Mouse (Mus musculus): ENCODE data around the gene Phf12.
"Not testable (repeated sequence)": the region's sequence is repeated elsewhere in the genome, so short reads cannot be mapped to it uniquely, and the experiment has no call there.

The Phf12 gene

DNA sequence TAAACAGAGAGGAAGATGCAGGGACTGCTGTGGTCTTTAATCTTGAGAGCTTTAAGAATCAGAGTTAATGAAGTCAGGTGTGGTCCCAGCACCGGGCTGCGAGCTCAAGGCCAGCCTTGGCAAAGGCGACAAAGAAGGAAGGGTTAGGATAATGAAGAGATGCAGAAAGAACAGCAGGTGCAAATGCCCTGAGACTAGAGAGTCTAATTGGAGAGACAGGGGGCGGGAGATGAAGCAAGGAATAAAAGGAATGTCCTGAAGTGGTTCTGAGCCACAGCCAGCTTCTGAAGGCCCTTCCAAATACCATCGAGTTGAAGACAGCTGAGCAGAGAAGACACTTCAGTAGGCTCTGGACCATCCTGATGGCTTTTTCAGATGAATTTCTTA is 50.2 kb downstream of the Phf12 start:
- no peak for DNase-seq

DNA sequence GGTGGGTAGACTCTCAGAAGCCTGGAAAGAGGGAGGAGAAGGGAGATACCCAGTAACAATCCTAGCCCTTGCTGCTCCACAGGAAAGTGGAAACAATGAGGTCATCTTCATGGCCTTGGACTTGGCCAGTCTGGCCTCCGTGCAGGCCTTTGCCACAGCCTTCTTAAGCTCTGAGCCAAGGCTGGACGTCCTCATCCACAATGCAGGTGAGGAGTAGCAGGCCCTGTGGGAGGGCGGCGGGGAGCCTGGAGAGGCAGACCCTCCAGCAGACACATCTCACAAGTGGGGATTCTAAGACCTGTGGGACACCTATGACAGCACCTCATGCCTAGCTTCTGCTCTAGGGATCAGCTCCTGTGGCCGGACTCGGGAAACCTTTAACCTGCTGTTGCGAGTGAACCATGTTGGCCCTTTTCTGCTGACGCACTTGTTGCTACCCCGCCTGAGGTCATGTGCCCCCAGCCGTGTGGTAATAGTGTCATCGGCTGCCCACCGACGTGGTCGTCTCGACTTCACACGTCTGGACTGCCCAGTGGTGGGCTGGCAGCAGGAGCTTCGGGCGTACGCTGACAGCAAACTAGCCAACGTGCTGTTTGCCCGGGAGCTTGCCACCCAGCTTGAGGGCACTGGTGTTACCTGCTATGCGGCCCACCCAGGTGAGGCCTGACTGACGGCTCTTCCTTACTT is 51.5 kb downstream of the Phf12 start:
- DNase-seq = peak in 1 of 2 experiments; percentile 25

DNA sequence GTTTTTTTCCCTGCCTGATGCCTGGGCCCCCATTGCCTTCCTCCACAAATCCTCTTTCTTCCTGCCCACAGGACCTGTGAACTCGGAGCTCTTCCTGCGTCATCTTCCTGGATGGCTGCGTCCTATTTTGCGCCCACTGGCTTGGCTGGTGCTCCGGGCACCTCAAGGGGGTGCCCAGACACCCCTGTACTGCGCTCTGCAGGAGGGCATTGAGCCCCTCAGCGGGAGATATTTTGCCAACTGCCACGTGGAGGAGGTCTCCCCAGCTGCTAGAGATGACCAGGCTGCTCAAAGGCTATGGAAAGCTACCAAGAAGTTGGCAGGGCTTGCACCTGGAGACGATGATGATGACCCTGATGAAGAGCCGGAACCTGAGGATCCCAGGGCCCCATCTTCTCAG is 54.2 kb downstream of the Phf12 start:
- DNase-seq = no peak

DNA sequence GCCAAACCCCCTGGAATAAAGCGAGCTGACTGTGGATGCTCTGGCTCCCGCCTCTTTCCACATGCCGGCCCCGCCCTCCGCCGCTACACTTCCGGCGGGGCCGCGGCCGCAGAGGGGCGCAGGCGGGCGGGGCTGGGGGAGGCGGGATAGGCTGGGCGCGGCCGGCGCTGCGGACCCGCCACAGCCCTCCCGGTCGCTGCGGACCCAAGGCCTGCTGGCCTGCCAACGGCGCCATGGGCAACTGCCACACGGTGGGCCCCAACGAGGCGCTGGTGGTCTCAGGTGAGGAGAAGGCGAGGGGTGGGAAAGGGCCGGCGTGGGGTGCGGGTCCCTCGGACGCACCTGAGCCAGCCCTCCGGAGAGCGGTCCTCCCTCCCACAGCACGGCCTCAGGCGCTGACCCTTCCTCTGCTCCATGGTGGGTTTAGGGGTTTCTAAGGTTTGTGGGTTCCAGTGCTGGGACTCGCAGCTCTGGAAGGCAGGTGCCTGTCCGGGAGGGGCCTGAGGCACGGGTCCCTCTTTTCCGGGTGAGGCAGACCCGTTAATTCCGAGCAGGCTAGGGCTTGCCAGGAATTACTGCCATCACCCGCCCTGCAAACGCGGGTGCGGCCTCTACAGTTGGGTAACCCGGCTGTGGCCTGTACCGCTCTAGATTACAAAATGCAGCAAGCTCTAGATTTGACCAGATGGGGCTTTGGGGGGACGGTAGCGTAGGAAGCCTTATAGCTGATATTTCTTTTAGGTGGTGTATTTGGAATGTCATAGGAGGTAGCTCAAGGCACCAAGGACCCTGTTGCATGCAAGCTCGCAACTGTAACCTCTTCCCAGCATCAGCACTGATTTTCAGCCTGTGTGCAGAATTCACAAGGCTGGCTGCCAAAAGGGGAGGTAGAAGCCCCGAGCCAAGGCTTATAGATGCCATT is 55.5 kb downstream of the Phf12 start, which contains the start of gene Flot2:
TSS of gene Flot2 (plus strand) at position 101 of the 922 bp plus-strand sequence.
- peak; percentile 78 to 79 for DNase-seq

DNA sequence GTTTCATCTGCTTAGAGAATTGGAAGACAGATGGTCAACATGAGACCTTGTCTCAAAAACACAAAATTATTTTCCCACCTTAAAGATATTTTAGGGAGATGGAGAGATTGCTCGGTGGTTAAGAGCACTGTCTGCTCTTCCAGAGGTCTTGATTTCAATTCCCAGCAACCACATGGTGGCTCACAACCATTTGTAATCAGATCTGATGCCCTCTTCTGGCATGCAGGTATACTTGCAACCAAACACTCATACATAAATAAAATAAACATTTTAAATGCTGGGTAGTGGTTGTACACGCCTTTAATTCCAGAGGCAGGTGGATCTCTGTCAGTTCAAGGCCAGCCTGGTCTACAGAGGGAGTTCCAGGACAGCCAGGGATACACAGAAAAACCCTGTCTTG is 58.3 kb downstream of the Phf12 start:
- no peak for DNase-seq

DNA sequence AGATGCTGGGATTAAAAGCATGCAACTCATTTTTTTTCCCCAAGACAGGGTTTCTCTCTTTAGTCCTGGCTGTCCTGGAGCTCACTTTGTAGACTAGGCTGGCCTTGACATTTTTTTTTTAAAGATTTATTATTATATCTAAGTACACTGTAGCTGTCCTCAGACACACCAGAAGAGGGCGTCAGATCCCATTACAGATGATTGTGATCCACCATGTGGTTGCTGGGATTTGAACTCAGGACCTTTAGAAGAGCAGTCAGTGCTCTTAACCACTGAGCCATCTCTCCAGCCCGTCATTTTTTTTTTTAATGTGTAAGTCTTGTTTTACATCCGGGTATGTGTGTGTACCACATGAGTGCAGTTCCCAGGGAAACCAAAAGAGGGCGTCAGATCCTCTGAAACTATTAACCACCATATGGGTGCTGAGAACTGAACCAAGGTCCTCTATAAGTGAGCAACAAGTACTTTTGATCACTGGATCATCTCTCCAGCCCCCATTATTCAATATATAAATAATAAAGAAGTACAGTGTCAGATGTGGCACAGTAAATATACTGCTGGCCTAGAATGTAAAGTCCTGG is 59.8 kb downstream of the Phf12 start:
- not testable (repeated sequence) for DNase-seq

DNA sequence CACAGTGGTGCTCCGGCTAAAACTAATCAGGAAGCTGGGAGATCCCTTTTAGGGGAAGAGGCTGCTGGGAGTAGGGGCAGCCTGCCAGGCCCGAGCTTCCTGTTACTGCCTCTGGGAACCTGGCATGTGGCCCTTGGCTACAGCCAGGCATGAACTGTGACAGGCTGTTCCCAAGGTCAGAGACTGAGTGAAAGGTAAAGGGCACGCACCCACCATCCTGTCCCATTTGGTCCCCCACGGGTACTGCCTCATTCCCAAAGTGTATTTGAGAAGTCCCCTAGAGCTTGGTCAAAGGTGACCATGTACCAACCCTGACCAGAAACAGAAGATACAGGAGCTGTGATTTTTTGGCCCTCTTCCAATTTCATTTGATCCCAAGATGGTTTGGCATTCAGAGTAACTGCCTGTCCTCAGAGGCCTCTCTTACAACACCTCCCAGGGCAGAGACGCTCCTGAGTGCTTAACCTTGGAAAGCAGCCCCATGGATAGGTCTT is 62.3 kb downstream of the Phf12 start:
- peak; percentile 77 to 89 for DNase-seq

DNA sequence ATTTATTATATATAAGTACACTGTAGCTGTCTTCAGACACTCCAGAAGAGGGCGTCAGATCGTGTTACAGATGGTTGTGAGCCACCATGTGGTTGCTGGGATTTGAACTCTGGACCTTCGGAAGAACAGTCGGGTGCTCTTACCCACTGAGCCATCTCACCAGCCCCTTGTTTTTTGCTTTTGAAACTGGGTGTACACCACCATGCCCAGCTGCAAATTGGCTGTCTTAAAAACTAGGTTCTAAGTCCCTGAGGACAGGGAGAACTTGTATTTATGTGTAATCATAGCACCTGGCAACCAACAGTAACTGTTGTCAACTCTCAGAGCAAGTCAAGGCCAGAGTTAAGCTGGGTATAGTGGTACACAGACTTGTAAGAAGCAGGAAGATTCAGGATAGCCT is 66.1 kb downstream of the Phf12 start:
- DNase-seq = not testable (repeated sequence)

DNA sequence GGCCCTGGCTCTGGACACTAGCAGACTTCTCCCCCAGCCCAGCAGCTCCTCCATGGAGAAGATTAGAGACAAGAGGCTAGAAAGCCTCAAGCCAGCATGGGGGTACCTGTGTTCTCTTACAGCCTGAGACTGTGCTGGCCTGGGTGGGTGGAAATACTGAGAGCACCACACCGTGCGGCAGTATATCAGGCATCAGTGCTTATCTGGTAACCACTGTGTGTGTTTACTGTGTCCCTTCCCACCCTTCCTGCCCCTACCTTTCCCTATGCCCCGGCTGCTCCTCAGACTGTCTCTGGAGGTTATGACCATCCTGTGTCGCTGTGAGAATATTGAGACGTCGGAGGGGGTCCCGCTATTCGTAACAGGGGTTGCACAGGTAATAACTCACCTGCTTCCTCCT is 70.5 kb downstream of the Phf12 start:
- no peak for DNase-seq

DNA sequence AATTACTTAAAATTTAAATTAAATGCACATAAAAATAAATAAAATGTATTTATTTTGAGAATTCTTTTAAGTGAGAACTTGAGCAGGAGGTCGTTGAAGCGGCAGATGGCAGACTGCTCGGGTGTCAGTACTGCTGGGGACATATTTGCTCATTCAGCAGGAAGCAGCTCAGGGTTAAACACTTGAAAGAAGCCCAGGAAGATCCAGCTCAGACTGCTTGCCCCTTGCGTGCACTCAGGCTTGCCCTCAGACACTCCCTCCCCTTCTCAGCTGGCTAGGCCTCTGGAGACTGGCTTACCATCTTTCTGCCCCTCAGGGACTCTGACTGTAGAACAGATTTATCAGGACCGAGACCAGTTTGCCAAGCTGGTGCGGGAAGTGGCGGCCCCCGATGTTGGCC is 74.4 kb downstream of the Phf12 start:
- no peak for DNase-seq

DNA sequence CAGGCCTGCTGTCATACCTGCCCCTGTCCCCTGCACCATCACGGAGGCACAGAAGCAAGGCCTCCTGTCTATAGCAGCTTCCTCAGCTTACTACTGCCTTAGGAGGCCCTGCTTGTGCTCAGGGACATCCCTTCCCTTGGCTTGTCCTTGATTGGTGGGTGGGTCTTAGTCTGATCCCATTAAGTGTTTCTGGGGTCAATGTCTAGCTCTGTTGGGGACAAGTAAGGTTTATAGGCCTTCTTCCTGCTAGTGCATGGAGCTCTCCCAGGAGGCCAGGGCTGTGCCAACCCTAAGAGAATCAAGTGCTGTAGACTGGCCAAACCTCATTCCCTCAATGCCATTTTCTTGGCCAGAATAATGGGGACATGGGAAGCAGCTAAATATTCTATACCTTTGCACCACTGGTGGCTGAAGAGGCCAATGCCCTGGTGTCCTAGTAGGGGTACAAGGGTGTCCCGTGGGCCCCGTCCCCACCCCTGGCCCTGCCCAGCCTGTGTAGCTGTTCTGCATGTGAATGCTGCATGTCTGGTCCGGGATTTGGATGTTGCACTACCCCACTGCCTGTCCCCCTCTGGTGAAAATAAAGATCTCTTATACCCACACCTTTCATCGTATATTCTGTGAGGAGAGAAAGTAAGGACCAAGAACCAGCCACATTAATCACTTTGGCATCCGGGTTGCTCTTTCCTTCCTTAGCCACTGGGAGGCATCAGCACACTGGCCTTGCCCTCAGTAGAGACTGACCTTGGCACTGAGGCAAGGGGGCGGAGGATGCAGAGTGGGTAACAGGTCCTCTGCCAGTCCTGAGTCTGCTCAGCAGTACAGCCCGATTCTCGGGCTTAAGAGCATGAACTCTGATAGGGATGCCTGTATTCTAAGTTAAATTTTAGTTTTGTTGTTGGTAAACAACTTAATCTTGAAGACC is 77.5 kb downstream of the Phf12 start:
- DNase-seq = peak; percentile 81 to 82

DNA sequence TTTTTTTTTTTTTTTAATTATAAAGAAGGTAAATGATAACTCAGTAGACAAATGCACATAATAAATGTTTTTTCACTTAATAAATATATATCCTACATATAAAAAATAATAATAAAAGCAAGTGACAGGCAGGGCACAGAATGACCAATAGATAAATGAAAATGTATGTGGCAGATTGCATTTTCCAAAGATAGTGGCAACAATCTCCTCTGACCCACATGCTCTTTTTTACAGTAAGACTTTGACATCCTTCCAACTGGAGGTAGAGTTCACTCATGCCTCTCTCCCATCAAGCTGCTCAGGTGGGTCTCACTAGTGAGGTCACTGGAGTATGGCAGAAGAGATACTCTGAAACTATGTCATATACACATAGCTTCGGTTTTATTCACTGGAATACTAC is 80.0 kb downstream of the Phf12 start:
- DNase-seq = no peak

DNA sequence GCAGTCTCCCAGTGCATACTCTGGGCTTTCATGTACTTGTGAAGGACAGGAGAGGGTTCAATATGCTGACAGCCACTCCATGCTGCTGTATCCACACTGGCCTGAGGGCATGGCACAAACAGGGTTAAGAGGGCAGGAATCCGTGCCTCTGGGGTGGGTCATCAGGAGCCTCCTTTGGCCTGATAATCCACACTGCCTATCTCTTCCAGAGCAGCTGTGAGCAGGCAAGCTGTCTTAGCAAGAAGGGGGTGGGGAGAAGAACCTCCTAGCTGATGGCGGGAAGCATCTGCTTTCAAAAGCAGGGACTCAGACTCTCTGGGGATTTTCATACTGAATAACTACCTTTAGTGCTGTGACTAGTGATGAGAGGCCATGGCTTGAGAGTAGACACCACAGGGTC is 83.4 kb downstream of the Phf12 start:
- no peak for DNase-seq

DNA sequence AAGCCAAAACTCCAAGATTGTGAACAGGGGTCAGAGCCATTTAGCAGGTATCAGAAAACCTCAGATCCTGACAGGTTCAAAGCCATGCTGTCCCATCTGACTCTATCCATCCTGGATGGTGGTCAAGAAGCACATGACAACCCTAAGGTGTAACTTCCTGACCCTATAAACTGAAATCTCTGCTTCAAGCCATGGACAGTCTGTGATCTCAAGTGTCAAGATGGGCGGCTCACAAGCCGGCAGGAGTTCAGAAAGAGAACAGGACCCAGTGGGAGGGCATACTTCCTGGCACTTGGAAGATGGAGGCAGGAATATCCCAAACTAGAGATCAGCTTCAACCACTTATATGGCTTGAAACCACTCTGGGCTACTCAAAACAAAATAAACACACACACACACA is 84.1 kb downstream of the Phf12 start:
- DNase-seq = no peak

DNA sequence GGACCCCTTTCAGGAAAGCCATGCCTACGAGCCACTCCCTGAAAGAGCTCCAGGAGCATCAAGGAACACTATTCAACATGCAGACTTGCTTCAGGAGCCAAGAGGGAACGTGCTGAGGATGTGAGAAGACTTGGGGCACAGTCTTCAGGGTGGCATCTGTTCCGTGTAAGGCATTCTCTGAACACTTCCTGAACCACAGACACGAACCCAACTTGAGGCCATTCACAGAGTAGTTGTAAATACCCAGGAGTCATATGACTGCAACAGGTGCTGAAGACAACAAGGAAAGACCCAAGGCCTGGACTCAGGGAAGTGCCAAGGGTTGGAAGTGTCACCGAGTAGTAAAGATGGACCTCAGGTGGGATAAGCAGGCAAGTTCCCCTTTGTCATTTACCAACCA is 85.0 kb downstream of the Phf12 start:
- no peak for DNase-seq

DNA sequence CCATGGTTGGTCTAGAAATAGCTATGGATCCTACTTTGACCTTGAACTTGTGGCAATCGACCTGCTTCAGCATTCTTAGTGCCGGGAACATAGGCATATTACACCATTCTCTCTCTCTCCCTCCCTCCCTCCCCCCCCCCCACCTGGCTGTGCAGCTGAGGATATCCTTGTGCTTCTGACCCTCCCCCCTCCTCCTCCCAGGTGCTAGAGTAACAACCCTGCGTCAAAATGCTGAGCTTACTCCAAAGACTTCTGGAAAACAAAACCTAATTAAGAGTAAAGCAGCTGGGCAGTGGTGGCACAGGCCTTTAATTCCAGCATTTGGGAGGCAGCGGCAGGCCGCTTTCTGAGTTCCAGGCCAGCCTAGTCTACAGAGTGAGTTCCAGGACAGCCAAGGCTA is 86.6 kb downstream of the Phf12 start:
- DNase-seq = no peak

DNA sequence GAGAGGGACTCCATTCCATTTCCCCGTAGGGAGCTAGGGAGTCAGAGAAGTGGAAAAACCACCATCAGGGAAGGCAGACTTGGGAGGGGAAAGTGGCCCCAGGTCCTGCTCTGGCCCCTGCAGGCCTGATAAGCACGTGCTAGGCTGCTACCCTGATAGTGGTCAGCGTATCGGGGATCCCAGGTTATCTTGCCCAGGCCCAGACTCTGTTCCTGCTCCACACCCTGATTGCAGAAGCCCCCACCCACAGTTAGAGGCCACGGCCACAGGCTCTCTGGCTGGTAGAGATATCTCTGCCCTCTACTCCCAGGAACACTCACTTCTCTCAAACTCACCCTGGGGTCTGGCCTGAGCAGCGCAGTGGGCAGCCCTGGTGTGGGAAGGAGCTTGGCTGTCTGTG is 87.1 kb downstream of the Phf12 start:
- DNase-seq = no peak

DNA sequence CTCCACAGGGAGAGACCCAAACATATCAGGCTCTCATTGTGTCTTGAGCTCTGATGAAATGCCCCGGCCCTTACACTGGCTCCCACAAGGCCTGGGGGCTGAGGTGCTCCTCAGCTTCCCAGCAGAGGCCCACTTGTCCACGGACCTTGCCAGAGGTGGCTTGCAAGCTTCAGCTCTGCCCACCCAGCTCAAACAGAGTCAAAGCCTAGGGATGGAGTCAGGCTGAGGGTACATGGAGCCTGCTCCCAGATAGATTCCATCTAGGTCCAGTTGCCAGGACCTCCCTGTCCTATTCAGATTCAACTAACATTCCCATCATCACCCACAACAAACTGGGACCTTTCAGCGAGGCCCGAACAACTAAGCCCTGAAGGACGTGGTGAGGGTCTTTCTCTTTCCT is 89.4 kb downstream of the Phf12 start:
- DNase-seq = no peak

DNA sequence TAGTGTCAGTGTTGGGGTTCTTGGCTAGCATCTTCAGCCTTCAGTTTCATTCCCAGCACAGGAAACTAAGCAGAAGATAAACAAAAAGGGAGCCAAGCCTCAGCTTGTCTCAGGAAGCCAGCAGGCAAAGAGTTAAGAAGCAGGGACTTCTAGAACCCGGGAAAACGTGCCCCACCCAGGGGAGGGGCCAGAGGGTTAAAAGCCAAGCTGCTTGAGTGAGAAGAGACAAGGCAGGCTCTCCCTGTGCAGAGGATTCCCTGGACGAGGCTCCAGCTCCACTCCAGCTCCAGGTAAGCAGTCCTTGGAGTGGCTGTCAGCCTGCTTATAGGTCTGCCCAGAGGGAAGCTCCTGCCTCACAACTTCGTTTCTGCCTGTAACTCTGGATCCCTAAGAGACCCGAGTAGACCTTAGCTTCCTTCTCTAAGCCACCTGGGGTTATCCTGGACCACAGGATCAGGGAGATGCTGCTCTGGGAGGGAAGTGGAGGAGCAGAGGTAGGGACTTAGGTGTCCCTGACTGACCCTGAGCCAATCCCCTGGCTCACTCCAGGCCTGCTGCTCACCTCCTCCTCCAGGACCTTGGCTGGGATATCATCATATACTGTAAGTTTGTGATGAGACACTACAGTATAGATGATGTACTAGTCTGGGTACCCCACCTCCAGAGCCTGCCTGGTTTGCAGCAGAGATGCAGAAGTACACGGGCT is 90.0 kb downstream of the Phf12 start:
- no peak for DNase-seq

DNA sequence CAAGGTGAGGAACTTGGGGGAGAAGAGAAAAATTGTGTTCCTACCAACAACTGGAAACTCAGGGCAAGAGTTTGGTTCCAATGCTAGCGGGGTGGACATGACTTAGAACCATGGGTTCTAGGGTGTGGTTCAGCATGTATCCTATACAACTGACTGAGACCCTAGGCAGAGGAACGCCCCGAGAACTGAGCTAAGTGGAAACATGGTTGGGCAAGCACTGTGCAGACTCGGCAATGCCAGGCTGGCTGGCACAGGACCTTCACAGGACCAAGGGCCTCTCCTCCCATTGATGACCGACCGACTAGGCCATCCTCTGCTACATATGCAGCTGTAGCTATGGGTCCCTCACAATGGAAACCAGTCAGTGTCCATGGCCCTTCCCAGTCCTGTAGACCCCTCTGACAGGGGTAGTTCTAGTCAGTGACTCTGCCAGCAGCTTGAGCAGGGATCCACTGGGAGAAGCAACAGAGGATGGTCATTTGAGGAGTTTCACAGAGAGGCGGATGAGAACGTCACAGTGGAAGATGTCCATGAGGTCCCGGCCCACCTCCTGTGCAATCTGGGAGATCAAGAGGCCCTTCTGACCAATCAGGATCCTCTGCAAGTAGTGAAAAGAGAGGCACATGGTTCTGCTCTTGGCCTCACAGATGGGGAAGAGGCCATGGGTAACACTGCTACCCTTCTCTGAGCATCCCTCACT is 91.2 kb downstream of the Phf12 start:
- no peak for DNase-seq

DNA sequence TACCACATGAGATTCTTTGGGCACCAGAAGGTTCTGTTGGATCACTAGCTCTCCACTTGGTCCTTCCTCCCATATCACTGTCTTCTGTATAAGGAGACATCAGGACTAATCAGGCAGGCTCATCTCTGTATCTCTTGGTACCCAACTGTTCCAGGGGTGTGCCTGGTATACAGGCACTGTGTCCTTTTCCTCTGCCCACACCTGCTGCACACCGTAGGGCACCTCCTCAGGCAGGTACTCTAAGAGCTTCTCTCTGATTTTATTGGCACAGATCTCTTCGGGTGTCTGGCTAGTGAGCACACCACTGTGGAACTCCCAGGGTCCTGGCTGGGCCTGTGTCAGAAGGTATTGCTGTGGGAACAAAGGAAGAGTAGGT is 91.7 kb downstream of the Phf12 start:
- DNase-seq = no peak

Data from lung, postnatal 4 days (tissue).